ENCODE assay signal across 8 mouse cellular contexts in genomic region chr14:74852965-74853758, GRCm38 (mm10).
DNase-seq lines count a peak whose midpoint lies in the region; ATAC-seq and TF ChIP-seq lines count a peak whose summit lies in the region.

No protein-coding gene starts in this region.

- H3K4me3 ChIP-seq in brown adipose tissue, adult 24 weeks (ENCODE audit: insufficient read depth, low read depth, low read length) = no peak overlapping the region
- H3K4me3 ChIP-seq in kidney, postnatal 0 days (replicated peaks; ENCODE audit: low read depth, low read length) = no peak overlapping the region
- no peak overlapping the region for H3K4me3 ChIP-seq in midbrain, embryonic 16.5 days (ENCODE audit: low read depth, low read length)

- no peaks in the 10 kb centered on the region for H3K36me3 ChIP-seq in kidney, postnatal 0 days (ENCODE audit: insufficient read depth, low read length)
- no peaks in the 10 kb centered on the region; the same call in 1 of the 2 replicates for H3K36me3 ChIP-seq in midbrain, embryonic 16.5 days (ENCODE audit: control insufficient read depth, insufficient read depth, low read length)

- 28% methylated on average over 16 of the region's 16 CpGs for WGBS in kidney, postnatal 0 days
- WGBS in midbrain, embryonic 16.5 days = 29% methylated on average over 16 of the region's 16 CpGs

- H3K4me2 ChIP-seq in kidney, postnatal 0 days (ENCODE audit: low read length) = peak overlapping the region; percentile 21; the same call in 1 of the 2 replicates
- no peak overlapping the region for H3K4me2 ChIP-seq in midbrain, embryonic 16.5 days (ENCODE audit: low read length)

- H3K9me3 ChIP-seq in kidney, postnatal 0 days (replicated peaks; ENCODE audit: low read length) = no peaks in the 10 kb centered on the region
- no peaks in the 10 kb centered on the region for H3K9me3 ChIP-seq in midbrain, embryonic 16.5 days (replicated peaks; ENCODE audit: control insufficient read depth, low read length, poor library complexity, severe bottlenecking)

- peaks cover 18% of the 10 kb centered on the region for H3K4me1 ChIP-seq in brown adipose tissue, adult 24 weeks (ENCODE audit: control insufficient read depth, insufficient read depth, insufficient read length, low read length)
- peaks cover 11% of the 10 kb centered on the region; the same call in 1 of the 2 replicates for H3K4me1 ChIP-seq in kidney, postnatal 0 days (replicated peaks; ENCODE audit: insufficient read depth, low read length)
- peaks cover 16% of the 10 kb centered on the region for H3K4me1 ChIP-seq in midbrain, embryonic 16.5 days (ENCODE audit: control insufficient read depth, insufficient read depth, low read length)

- peak; percentile 23 to 35 for DNase-seq in cerebellum, postnatal 10 days
- DNase-seq in cerebellum, postnatal 36 days = no peak
- peak; percentile 44 to 46 for DNase-seq in heart, adult 9 months (ENCODE audit: low spot score in 2 of 2)
- DNase-seq in kidney, postnatal 0 days (ENCODE audit: low spot score) = peak; percentile 81
- DNase-seq in thymus, postnatal 14 days = no peak

- H3K27ac ChIP-seq in brown adipose tissue, adult 24 weeks (replicated peaks; ENCODE audit: low read depth, low read length) = peak overlapping the region; percentile 52
- peak overlapping the region; percentile 55 for H3K27ac ChIP-seq in kidney, postnatal 0 days
- H3K27ac ChIP-seq in midbrain, embryonic 16.5 days (ENCODE audit: low read length) = peak overlapping the region; percentile 58

- ATAC-seq in kidney, postnatal 0 days (replicated peaks; ENCODE audit: low FRiP score, low read depth) = no peak
- ATAC-seq in midbrain, embryonic 16.5 days = no peak
- ATAC-seq in megakaryocyte-erythroid progenitor cell, adult 5-6 weeks (replicated peaks; ENCODE audit: low FRiP score, low TSS enrichment, poor library complexity, severe bottlenecking) = no peak

- H3K9ac ChIP-seq in kidney, postnatal 0 days (ENCODE audit: low read depth, low read length) = no peak overlapping the region
- H3K9ac ChIP-seq in midbrain, embryonic 16.5 days (ENCODE audit: low read depth, low read length) = no peak overlapping the region

- no peaks in the 10 kb centered on the region for H3K27me3 ChIP-seq in kidney, postnatal 0 days (ENCODE audit: insufficient read depth, low read length)
- no peaks in the 10 kb centered on the region for H3K27me3 ChIP-seq in midbrain, embryonic 16.5 days (ENCODE audit: control insufficient read depth, insufficient read depth, low read depth, low read length)

- TF ChIP-seq CTCF in kidney, postnatal 0 days (IDR thresholded peaks at IDR 0.05; ENCODE audit: low read depth) = no peak

Comparison
In these comparisons a context has a peak if more than half of its experiments do, and no peak if none do; other contexts are left out.
1. DNase-seq: peak in cerebellum, postnatal 10 days (2 of 2), heart, adult 9 months (2 of 2) and kidney, postnatal 0 days (single experiment); none in cerebellum, postnatal 36 days (0 of 2) and thymus, postnatal 14 days (single experiment).
2. Peak in every context shown above with its lines, with median percentiles within 50 percentile points of each other: H3K27ac ChIP-seq.